Mouse (Mus musculus) thymus, adult 18-20 months (tissue): Measurements from ENCODE around the gene Mrpl23.

Source experiments
- DNase-seq, 2 experiments: peaks; one replicate each; pipeline ENCODE4 v3.0.0; 2022; ENCODE audit warnings: mixed read lengths in 2 of 2

Mrpl23 gene

DNA sequence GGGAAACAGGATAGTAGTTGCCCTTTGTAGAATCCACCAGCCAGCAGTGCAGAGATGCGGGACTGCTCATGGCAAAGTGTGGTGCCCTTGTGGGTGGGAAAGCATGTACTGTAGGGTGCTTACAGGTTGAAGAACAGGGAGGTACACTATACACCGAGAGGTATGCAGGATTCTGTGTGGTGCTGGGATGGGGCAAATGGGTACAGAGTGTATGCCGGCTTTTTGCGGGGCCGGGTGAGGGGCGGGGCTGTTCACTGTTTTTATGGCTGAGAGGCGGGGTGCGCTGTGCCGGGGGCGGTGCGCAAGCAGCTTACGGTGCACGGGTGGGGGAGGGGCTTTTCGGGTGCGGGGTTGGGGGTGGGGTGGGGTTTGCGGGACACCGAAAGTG lies at the start of gene Mrpl23:
TSS of gene Mrpl23 (plus strand) at position 16 of the 388 bp plus-strand sequence.
- DNase-seq, result no peak

DNA sequence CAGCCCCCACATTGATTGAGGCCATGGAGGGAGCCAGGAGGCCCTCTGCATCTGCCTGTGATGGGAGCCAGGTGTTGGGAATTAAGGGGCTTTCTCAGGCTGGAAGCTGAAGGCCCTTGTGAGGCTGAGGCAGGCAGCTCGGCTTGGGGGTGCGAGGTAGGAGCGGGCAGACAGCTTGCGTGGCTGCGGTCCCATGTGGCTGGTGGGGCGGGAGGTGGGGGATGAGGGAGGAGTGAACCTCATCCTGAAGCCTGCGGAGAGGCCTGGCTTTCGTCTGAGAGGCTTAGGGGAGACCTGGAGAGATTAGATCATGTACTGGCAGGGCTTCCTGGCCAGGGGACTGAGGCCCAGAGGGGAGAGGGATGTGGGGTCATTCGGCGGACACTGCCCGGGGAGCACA lies 49.4 kb upstream of the Mrpl23 start:
- no peak for DNase-seq

DNA sequence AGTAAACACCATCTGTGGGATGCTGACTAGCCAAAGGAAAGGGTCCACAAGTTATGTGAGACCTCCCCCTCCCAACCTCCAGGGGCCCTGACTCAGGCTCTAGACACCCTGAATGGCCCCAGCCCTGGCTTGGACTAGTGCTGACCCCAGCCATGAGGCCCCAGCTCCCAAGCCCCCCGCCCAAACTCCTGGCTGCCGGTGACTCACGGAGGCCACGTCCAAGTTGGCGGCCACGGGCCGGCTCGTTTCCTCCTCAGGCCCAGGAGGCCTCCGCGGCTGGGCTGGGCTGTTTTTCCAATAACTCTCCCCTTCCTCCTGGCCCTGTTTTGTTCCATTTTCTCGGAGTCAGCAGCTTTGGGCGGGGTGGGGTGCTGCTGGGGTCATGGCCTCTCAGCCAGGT lies 47.7 kb upstream of the Mrpl23 start:
- no peak for DNase-seq

DNA sequence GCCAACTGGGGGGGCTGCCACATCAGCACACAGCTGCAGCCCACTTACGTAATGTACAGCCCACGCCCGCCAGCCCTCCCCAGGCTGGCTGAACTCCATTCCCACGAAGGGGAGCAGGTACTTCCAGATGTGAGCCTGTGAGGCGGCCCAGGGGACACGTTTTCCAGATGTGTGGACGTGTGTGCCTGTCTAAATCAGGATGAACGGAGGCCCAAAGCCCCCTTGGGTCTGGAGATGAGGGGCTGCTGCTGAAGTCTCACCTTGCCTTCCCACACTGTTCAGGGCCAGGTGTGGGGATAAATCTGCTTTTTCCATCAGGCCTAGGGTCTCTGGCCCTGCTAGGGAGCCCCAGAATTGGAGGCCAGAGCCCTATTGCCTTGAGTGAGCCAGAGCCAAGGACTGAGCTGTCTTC lies 45.7 kb upstream of the Mrpl23 start:
- DNase-seq, result no peak

DNA sequence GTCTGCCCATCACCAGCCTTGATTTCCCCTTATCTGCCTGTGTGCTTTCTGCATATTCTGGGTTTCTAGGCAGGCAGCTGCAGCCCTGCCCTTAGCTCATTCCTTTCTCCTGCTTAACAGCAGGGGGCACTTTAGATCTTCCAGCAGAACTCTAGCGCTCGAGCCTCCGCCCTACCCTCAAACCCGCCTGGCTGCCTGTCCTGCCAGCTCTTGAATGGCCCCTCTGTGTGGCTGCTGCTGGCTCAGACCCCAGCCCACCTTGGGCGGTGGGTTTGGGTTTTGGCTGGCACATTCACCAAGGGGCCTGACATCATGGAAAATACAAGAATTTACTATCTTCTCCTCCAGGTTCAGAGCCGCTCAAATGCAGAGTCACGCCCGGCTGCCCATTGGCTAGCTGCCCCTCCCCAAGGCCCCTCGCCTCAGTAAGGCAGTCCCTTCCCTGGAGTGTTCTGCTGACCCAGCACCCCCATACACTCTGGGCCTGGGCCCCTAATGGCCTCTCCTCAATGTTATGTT lies 45.1 kb upstream of the Mrpl23 start:
- DNase-seq, result no peak

DNA sequence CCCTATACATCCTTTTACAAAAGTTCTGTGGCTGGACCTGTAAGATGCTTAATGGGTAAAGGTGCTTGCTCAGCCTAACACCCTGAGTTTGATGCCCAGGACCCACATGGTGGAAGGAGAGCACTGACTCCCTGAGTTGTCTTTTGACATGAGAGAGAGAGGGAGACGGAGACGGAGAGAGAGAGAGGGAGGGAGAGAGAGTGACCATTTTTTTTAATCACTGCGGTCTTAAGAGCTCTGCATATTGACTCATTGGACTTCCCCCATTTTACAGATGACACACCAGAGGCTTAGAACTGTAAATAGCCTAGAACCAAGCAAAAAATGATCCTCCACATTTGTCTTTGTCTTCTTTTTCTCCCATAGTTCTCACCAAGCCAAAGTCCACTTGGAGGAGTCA lies 44.4 kb upstream of the Mrpl23 start:
- DNase-seq, result no peak

DNA sequence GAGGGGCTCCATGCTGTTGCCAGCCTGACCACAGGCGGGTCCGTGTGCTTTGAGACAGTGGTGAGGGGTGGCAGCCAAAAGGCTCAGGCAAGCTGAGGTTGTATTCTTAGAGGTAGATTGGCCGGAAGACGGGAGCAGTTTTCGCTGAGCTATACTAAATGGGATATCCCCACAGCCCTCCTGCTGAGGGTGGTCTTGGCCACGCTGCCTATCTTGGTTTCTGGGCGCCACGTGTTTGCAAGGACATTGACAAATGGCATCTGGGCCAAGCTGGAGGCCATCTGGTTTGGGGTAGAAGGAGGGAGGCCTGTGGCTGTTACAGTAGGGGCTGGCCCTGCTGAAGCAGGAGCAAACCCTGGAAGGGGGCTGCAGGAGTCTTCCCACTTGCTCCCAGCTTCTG lies 39.0 kb upstream of the Mrpl23 start:
- DNase-seq, result no peak

DNA sequence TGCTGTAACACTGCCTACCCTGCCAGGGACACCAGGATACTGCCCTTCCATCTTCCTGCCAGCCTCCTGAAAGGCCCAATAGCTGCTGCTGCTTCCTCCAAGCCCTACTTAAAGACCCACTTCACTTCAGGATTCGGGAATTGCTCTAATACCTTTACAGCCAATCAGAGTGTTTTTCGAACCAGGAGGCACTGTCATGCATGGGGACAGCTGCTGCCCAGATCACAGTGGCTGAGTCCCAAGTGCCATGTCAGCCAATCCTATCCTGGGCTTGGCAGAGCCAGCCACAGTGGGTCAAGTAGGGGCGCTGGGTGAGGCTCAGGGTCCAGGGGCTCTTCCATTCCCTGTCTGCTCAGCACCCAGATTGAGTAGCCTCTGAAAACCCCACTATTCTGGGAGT lies 36.3 kb upstream of the Mrpl23 start:
- no peak for DNase-seq

DNA sequence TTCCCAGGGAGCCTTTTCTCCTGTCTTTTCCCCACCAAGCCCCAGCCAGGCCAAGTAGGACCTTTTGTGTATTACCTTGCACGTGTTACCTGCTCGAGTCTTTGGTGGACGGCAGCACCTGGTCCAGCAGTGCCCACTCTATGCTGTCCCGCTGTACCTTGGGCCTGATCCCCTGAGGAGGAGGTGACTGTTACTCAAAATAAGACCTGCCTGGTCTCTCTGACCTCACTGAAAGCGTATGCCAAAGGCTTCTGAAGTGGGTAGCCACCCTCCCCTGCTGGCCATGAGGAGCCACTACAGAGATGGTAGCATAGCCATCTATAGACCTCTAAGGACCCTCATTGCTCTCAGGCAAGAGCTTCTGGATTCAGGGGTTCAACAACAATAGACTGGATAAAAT lies 35.7 kb upstream of the Mrpl23 start:
- no peak for DNase-seq

DNA sequence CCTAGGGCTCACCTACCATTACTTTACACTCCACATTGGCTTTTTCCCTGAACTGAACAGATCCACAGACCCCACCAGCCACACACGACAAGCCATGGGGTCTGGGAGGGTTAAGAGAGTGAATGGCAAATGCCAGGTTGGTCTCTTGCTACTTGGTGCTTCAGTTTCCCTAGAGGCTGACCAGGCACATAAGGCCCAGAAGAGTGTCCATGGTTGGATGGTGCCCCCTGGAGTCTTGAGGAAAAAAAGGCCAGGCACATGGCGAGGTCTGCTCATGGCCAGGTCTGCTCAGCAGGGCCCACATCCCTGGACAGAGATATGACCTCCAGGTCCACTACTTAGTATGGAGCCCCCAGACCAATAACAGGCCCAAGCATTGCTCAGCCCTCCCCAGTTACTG lies 34.7 kb upstream of the Mrpl23 start:
- DNase-seq, result no peak

DNA sequence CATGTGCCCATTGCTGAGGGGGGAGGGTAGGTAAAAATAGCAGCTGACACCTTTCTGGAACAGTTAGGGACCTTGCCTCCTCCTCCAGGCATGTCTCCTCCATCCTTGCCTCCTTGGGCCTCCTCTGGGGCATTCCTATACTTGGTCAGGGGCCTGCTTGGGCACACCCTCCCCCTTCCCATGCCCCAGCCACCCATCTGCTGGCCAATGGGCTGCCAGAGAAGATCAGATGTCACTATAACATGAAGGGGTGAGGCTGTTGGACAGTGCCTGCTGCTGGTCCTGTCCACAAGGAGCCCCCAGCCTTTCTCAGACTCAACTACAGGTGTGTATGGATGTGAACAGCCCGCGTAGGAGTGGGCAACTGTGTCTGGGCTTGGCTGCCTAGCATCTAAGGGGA lies 33.9 kb upstream of the Mrpl23 start, which contains the start of gene Tnnt3:
TSS of gene Tnnt3 (plus strand) at position 262 of the 400 bp plus-strand sequence.
- DNase-seq, result no peak

DNA sequence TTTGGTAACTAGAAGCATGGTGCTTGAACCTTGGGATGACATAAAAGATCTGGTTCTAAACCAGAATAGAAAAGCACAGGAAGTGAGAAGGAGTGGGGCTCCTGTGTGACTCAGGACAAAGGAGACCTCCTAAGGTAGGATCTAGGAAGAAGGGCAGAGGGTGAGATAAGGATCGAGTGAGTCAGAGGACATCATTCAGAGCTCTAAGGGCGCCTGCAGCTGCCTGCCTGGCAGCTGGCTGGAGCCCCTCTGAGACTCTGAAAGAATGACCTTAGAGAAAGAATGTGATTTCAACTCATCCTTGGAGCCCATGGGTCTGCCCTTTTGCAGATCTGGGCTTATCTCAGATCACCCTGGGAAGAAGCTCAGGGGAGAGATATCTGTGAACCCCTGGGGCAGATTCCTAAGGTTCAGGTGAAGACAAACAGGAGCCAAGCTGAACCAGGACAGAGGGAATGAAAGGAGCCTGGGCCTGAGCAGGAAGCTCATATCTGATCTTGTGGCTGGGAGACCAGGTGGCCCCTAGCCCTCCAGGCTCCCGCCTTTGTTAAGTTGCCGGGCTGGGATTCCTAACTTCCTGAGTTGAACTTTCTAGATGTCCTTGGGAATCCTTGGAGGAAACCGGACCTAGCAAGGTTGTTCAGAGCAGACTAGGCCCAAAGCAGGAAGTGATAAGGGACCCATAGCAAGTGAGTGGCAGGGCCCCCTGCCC lies 33.3 kb upstream of the Mrpl23 start:
- DNase-seq, result no peak

DNA sequence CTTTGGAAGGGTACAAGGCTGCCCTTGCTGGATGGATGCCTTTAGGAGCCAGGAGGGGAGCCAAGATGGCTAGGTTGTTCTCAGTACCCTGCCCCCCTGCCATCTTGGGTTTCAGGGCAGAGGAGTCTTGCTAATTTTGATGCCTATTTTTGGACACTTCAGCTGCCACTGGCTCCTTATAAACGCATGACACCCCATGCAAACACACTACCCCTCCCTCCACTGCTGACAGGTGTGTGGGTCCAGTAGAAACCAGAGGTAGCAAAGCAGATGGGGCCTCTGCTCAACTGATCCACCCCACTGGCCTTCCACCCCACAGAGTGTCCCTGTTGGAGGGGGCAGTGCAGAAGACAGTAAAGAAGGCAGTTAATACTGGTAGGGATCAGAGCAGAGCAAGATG lies 32.5 kb upstream of the Mrpl23 start:
- no peak for DNase-seq

DNA sequence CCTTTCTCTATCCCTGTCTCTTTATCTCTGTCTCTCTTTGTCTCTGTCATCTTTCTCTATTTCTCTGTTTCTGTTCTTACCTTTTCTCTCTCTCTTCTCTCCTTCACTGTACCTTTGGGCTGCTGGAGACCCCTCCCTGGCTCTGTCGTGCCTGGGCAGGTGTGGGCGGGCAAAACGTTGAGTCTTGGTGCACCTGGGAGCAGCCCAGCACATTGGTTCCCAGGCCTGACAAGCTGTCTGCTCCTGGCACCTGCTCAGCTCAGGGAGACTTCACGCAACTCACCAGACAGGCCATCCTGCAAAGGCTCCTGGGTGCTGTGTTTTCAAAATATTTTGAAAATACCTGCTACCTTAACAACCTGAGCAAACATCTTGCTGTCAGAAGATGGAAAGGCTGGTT lies 29.3 kb upstream of the Mrpl23 start:
- DNase-seq, result no peak

DNA sequence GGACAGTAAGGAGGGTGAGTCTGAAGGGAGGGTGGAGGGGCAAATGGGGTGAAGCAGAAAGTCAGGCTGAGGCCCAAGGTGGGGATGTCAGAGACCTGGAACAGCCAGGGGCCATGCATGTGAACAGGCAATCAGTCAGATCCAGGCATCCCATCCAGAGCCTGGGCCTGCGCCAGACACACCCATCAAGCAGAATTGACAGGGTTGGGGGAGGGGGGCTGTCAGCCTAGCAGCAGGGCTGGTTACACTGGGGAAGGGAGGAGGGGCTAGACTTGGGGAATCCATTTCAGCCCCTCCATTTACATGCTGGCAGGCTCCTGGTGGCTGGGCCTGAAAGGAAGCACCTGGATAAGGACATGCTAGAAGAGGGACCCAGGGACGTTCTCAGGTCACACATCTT lies 26.5 kb upstream of the Mrpl23 start:
- no peak for DNase-seq

DNA sequence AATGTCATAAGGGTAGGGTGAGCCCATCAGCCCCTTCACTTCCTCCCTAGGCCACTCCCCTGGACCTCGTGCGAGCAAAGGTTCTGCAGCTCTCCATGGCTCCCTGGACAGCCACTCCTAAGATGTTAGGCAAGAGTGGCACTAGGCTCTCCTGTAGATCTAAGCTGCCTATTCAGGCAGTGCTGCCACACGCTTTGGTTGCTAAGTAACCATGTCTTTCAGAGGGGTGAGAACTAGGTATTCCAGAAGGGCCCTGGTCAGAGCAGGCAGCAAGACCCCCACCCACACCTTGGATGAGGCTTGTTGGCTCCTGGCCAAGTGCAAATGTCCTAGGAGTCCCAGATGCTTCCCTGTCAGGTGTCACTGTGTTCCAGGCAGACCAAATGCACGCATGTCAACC lies 26.0 kb upstream of the Mrpl23 start:
- no peak for DNase-seq

DNA sequence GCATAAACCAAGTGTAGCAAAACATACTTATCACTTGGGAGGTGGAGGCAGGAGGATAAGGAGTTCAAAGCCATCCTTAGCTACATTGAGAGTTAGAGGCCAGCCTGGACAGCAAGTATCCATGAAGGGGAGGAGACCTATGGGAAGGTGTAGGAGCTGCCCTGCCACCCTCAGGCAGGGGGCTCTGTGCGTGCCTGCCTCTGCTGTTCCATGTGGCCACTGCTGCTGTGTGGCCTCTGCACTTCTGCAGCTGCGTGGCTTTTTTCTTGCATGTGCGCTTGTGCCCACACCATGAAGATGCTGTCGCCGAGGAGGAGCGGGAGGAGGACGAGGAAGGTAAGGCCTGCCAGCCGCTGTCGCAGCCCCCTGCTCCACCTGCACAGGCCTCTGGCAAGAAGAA lies 25.0 kb upstream of the Mrpl23 start:
- DNase-seq, result no peak

DNA sequence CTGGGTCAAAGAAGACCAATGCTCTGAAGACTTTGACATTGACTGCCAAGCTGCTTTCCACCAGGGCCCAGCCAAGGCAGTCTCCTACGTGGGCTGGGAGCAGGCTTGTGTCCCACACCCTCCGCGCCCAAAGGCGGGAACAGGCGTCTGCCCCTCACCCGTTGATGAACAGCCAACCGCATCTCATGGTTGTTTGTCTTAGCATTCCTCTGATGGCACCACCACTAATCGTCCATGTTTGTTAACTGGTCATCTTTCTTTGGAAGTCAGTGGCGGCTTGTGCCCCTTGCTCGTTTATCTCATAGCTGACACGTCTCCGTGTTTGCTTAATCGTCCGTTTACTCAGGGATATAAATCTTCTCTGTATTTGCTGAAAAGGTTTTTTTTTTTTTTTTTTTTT lies 23.0 kb upstream of the Mrpl23 start:
- no peak for DNase-seq

DNA sequence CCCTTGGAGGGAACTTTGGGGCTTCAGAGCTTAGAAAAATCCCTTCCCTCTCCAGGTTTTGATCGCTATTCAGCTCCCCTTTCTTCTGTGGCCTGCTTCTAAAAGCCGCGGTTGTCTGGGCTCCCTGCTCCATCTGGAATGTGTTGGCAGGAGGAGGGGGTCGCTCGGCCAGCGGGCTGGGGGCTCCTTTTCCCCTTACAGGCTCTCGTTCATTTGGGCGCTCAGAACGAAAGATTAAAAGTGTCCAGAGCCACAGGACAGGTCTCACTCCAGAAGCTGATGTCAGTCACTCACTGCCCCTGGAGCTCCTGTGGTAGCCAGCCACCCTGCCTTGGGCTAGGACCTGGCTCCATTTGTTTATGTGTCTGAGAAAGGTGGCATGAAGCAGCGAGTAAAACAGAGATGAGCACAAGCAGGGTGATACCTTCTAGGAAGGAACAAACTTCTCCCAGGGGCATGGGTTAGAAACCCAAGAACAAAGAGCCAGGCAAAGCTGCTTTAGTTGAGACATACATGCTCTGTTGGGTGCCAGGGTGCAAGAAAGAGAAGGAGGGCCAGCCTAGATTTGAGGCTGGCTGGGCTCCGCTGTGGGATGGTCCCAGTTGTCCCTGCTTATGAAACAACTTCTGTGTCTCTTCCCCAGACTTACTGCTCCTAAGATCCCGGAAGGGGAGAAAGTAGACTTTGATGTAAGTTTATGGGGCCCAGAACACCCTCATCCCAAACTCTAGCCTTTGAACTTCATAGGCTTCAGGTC lies 22.3 kb upstream of the Mrpl23 start:
- DNase-seq, result no peak

DNA sequence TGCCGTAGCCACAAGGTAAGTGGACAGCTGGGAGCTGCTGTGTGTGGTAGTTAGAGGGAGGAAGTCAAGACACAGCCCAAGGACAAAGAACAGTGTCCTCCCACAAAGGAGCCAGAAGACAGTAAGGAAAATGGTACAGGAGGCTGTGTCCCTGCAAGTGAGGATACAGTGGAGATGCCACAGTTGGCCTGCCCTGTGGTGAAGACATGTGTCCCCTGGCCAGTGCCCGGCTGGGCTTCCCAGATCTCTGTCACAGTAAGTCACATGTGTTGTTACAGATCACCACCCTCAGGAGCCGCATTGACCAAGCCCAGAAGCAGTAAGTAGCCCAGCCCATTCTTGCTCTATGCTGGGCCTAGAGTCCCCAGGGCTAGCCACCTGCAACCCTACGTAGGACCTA lies 18.4 kb upstream of the Mrpl23 start:
- no peak for DNase-seq

DNA sequence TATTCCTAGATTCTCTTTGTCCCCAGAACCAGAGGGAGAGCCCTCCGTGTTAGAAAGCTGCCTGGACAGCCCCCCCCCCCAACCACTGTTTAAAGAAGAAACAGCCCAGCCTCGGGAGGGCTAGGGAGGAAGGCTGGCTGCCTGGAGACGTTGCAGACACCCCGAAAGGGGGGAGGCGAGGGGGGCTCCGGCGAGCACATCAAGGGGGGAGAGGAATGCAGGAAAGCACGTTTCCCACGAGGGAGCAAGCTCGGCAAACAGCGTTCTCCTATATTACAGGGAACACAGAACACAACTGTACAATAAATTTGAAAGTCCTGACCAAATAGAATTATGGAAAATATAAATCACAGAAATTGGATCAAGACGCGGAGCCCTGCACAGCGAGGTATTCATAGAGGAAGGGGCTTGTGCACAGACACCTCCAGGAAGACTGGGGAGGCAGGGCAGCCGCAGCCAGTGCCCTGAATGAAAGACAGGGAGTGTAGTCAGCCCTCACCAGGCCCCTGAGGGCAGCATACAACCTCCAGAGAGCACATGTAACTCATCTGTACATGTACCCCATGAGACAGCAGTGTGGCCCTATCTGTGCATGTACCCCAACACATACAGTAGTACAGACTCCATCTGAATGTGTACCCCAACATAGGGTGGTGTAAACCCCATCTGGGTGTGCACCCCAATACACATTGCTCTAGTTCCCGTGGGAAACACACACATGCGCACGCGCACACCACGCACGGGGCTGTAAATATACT lies 16.1 kb upstream of the Mrpl23 start:
- DNase-seq, result no peak

DNA sequence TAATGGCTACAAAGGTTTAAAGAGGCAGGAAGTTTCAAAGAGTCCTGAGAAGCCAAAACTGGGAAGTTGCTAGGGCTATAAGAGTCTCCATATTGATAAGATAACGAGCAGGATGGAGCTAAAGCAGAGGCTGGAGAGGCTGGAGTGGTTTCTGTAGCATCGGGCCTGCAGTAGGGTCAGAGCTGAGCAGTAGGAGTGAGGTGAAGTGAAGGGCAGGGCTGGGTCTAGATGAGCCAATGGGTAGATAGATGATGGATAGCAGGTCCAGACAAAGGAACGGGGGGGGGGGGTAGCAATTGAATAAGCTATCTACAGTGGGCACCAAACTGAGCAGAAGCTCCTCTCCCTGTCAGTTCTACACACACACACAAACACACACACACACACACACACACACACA lies 15.0 kb upstream of the Mrpl23 start:
- no peak for DNase-seq

DNA sequence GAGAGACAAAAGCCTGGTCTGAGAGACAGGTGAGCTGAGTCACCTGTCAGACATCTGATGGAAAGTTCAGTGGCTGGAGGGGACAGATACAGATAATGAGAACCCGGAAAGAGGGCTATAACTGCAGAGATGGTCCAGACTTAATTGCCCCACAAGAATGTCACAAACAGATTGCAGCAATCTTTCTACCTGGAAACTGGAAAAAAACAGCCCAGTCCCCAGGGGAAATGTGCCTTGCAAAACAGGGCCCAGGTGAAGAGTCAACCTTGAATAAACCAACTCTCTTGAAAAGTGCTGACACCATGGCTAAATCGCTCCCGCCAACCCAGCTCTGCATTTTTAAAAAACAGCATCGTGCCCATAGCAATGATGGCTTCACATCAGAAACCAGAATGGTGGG lies 12.2 kb upstream of the Mrpl23 start:
- DNase-seq, result no peak

DNA sequence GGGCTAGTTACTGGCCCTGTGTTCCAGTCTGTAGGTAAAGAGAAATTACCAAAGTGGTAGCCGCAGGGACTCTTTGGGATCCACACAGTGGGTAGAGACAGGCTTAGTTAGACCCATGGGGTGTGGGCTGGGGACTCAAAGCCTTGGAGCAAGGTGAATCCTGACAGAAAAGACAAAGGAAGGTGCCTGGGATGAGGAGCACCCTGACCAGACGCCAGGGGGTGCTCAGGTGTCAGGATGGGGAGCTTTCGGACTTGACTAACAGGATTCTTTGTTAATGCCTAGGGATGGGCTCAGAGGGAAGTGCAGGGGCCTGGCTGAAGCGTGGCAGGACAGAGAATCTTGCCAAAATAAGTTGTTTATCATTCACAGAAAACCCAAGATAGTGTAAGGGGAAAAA lies 10.1 kb upstream of the Mrpl23 start:
- no peak for DNase-seq
